Mouse (Mus musculus): ENCODE measurements around the gene Olfr573-ps1. TPM values are rescaled to one million over a fixed set of nuclear protein-coding genes. Genes with fewer than 3 reads are reported as not detected.

Gene Olfr573-ps1
- total RNA-seq (2023) = not detected

GRCm38 (mm10) chr7:102942475-102942874, at the start of gene Olfr573-ps1:
Gene Olfr573-ps1, minus strand, starts transcription at chr7:102942575.

GRCm38 (mm10) chr7:102989224-102989623, 46.8 kb upstream of the Olfr573-ps1 start, which contains the start of gene Olfr578:
Gene Olfr578, minus strand, starts transcription at chr7:102989324.

GRCm38 (mm10) chr7:102975843-102976242, 33.5 kb upstream of the Olfr573-ps1 start, which contains the start of gene Olfr577:
Gene Olfr577, minus strand, starts transcription at chr7:102975943.

GRCm38 (mm10) chr7:102962360-102962759, 20.0 kb upstream of the Olfr573-ps1 start, which contains the start of gene Olfr576:
Gene Olfr576, plus strand, starts transcription at chr7:102962660.

GRCm38 (mm10) chr7:102958593-102958992, 16.2 kb upstream of the Olfr573-ps1 start, which contains the start of gene Olfr575:
Gene Olfr575, minus strand, starts transcription at chr7:102958775.

GRCm38 (mm10) chr7:102948167-102948566, 5.8 kb upstream of the Olfr573-ps1 start, which contains the start of gene Olfr574:
Gene Olfr574, plus strand, starts transcription at chr7:102948467.

GRCm38 (mm10) chr7:102924109-102924508, 18.3 kb downstream of the Olfr573-ps1 start, which contains the start of gene Olfr572:
Gene Olfr572, plus strand, starts transcription at chr7:102924409.

GRCm38 (mm10) chr7:102917032-102917875, 25.1 kb downstream of the Olfr573-ps1 start, which contains the start of gene Olfr571:
Gene Olfr571, minus strand, starts transcription at chr7:102917536.

Other genes with a start within 250 kb of the Olfr573-ps1 start
- gene Olfr557, start 246.7 kb downstream of the Olfr573-ps1 start, total RNA-seq (2023) = not detected
- gene Olfr558, start 240.4 kb downstream of the Olfr573-ps1 start, total RNA-seq (2023) = not detected
- gene Olfr33, start 223.5 kb downstream of the Olfr573-ps1 start, total RNA-seq (2023) = not detected
- gene Olfr559, start 215.1 kb downstream of the Olfr573-ps1 start, total RNA-seq (2023) = not detected
- gene Olfr560, start 183.2 kb downstream of the Olfr573-ps1 start, total RNA-seq (2023) = not detected
- not detected for gene Olfr78, start 183.1 kb downstream of the Olfr573-ps1 start, total RNA-seq (2023)
- not detected for gene Olfr561, start 171.4 kb downstream of the Olfr573-ps1 start, total RNA-seq (2023)
- not detected for gene Olfr564, start 139.1 kb downstream of the Olfr573-ps1 start, total RNA-seq (2023)
- not detected for gene Olfr566, start 83.8 kb downstream of the Olfr573-ps1 start, total RNA-seq (2023)
- not detected for gene Olfr568, start 65.5 kb downstream of the Olfr573-ps1 start, total RNA-seq (2023)
- gene Olfr569, start 51.7 kb downstream of the Olfr573-ps1 start, total RNA-seq (2023) = not detected
- not detected for gene Olfr570, start 48.0 kb downstream of the Olfr573-ps1 start, total RNA-seq (2023)
- gene Olfr571, start 25.0 kb downstream of the Olfr573-ps1 start, total RNA-seq (2023) = not detected
- not detected for gene Olfr572, start 18.2 kb downstream of the Olfr573-ps1 start, total RNA-seq (2023)
- gene Olfr574, start 5.9 kb upstream of the Olfr573-ps1 start, total RNA-seq (2023) = not detected
- gene Olfr575, start 16.2 kb upstream of the Olfr573-ps1 start, total RNA-seq (2023) = not detected
- not detected for gene Olfr576, start 20.1 kb upstream of the Olfr573-ps1 start, total RNA-seq (2023)
- not detected for gene Olfr577, start 33.4 kb upstream of the Olfr573-ps1 start, total RNA-seq (2023)
- not detected for gene Olfr578, start 46.7 kb upstream of the Olfr573-ps1 start, total RNA-seq (2023)
- not detected for gene Olfr582, start 95.4 kb upstream of the Olfr573-ps1 start, total RNA-seq (2023)
- gene Olfr583, start 108.7 kb upstream of the Olfr573-ps1 start, total RNA-seq (2023) = not detected
- gene Olfr584, start 139.3 kb upstream of the Olfr573-ps1 start, total RNA-seq (2023) = not detected
- not detected for gene Olfr585, start 155.1 kb upstream of the Olfr573-ps1 start, total RNA-seq (2023)
- gene Olfr586, start 183.1 kb upstream of the Olfr573-ps1 start, total RNA-seq (2023) = not detected
- gene Olfr588-ps1, start 198.3 kb upstream of the Olfr573-ps1 start, total RNA-seq (2023) = not detected
- gene Olfr589, start 213.8 kb upstream of the Olfr573-ps1 start, total RNA-seq (2023) = not detected
- not detected for gene Olfr591, start 235.8 kb upstream of the Olfr573-ps1 start, total RNA-seq (2023)
- not detected for gene Olfr592, start 242.2 kb upstream of the Olfr573-ps1 start, total RNA-seq (2023)

All from CD8-positive naive resting alpha-beta T cell, adult 57 days (primary cell).